Mouse (Mus musculus) intestine, embryonic 14.5 days (tissue): Measurements from ENCODE around the gene Serping1. TPM values are rescaled to one million over a fixed set of nuclear protein-coding genes. Genes with fewer than 3 reads are reported as not detected.

ENCODE experiments used
- ATAC-seq: fragments of 200-750 bp; cut with Nextera tagmentation; replicated peaks from 2 replicates; pipeline ENCODE4 v1.8.0; 2017; ENCODE audit warnings: low read depth, moderate number of reproducible peaks, moderate TSS enrichment, moderate library complexity; ENCODE audit not compliant: low FRiP score, low TSS enrichment
- DNase-seq: peaks from one replicate; pipeline ENCODE4 v3.0.0-alpha.2; 2018; ENCODE audit warnings: low spot score
- H3K27ac ChIP-seq: fragments of 300-500 bp; sonication (generic); 2 replicates; pipeline ENCODE4 v1.5.1; 2014; ENCODE audit warnings: low read depth, mild to moderate bottlenecking, control low read depth
- H3K27me3 ChIP-seq: fragments of 300-500 bp; sonication (generic); replicated peaks from 2 replicates; pipeline ENCODE4 v1.6.1; 2014; ENCODE audit warnings: low read length, control low read depth; ENCODE audit not compliant: control insufficient read depth, insufficient read depth
- H3K36me3 ChIP-seq: fragments of 300-500 bp; sonication (generic); 2 replicates; pipeline ENCODE4 v1.6.1; 2014; ENCODE audit warnings: low read length, control low read depth; ENCODE audit not compliant: control insufficient read depth, insufficient read depth
- H3K4me1 ChIP-seq: fragments of 300-500 bp; sonication (generic); replicated peaks from 2 replicates; pipeline ENCODE4 v1.6.1; 2014; ENCODE audit warnings: low read length, control low read depth, mixed read lengths; ENCODE audit not compliant: control insufficient read depth, insufficient read depth
- H3K4me2 ChIP-seq: fragments of 300-500 bp; sonication (generic); 2 replicates; pipeline ENCODE4 v1.6.1; 2014; ENCODE audit warnings: low read length
- H3K4me3 ChIP-seq: fragments of 300-500 bp; sonication (generic); 2 replicates; pipeline ENCODE4 v1.5.1; 2014; ENCODE audit warnings: low read depth, low read length, control low read depth, mixed read lengths
- H3K9ac ChIP-seq: fragments of 300-500 bp; sonication (generic); 2 replicates; pipeline ENCODE4 v1.6.1; 2014; ENCODE audit warnings: mild to moderate bottlenecking, low read length
- H3K9me3 ChIP-seq: fragments of 300-500 bp; sonication (generic); 2 replicates; pipeline ENCODE4 v1.6.1; 2016; ENCODE audit warnings: low read length, control low read depth; ENCODE audit not compliant: control insufficient read depth
- whole genome bisulfite sequencing: fragments of 180-500 bp; shearing (Covaris S2); extraction: QIAGEN DNeasy Blood & Tissue Kit; methylation state at CpG from one replicate; pipeline ENCODE4 v1.1.7; 2014; 5-methylcytosine and 5-hydroxymethylcytosine counted together
- polyA plus RNA-seq: library from polyadenylated mRNA; unstranded; fragments of >200 nt; fragmentation: Nextera tagmentation; extraction: Ambion mirVana; gene quantifications from 2 replicates; pipeline ENCODE4 v1.2.1, GENCODE M21; 2014

The Serping1 gene
- polyA plus RNA-seq, 1 experiment from 2014 or later: 60.9 TPM

- peak; percentile 74 for DNase-seq
- peak overlapping the region; percentile 58 for H3K4me2 ChIP-seq
- H3K4me3 ChIP-seq: peak overlapping the region; percentile 28
- H3K27me3 ChIP-seq: no peaks in the 10 kb centered on the region
- H3K9ac ChIP-seq: peak overlapping the region; percentile 35
- peaks cover 13% of the 10 kb centered on the region for H3K4me1 ChIP-seq
- WGBS: 3% methylated on average over 15 of the region's 15 CpGs
- ATAC-seq: peak; percentile 90
- no peaks in the 10 kb centered on the region for H3K9me3 ChIP-seq
- H3K27ac ChIP-seq: peak overlapping the region; percentile 73
- no peaks in the 10 kb centered on the region for H3K36me3 ChIP-seq
These were observed 493 bp downstream of the Serping1 start for GRCm38 (mm10) chr2:84774751-84775150.

- Histone ChIP-seq H3K4me1 (peaks cover 13% of the 10 kb centered on the region), H3K9me3 (no peaks in the 10 kb centered on the region), H3K36me3 (0 out of 2 replicates have a peak, but pooled peaks cover 7% of the 10 kb centered on the region), H3K4me2 (no peak overlapping the region), H3K27me3 (no peaks in the 10 kb centered on the region), H3K4me3 (no peak overlapping the region), H3K9ac (no peak overlapping the region), H3K27ac (no peak overlapping the region)
- ATAC-seq (no peak), DNase-seq (no peak)
- WGBS: 75% methylated on average over 5 of the region's 5 CpGs
These were observed 2.0 kb downstream of the Serping1 start for GRCm38 (mm10) chr2:84773195-84773594.

- Histone ChIP-seq H3K27me3 (no peaks in the 10 kb centered on the region), H3K4me1 (peaks cover 13% of the 10 kb centered on the region), H3K4me3 (no peak overlapping the region), H3K27ac (no peak overlapping the region), H3K9me3 (no peaks in the 10 kb centered on the region), H3K4me2 (no peak overlapping the region), H3K36me3 (0 out of 2 replicates have a peak, but pooled peaks cover 7% of the 10 kb centered on the region), H3K9ac (no peak overlapping the region)
- 90% methylated on average over 4 of the region's 4 CpGs for WGBS
- ATAC-seq (no peak), DNase-seq (no peak)
These were observed 2.8 kb downstream of the Serping1 start for GRCm38 (mm10) chr2:84772454-84772853.

- H3K36me3 ChIP-seq: 0 out of 2 replicates have a peak, but pooled peaks cover 13% of the 10 kb centered on the region
- no peaks in the 10 kb centered on the region for H3K9me3 ChIP-seq
- H3K4me3 ChIP-seq: no peak overlapping the region
- ATAC-seq: no peak
- H3K4me2 ChIP-seq: no peak overlapping the region
- WGBS: 80% methylated on average over 6 of the region's 6 CpGs
- no peak overlapping the region for H3K9ac ChIP-seq
- no peak for DNase-seq
- no peaks in the 10 kb centered on the region for H3K27me3 ChIP-seq
- H3K4me1 ChIP-seq: peaks cover 13% of the 10 kb centered on the region
- H3K27ac ChIP-seq: no peak overlapping the region
These were observed 4.7 kb downstream of the Serping1 start for GRCm38 (mm10) chr2:84770501-84770900.

GRCm38 (mm10) chr2:84762818-84763217 is 12.4 kb downstream of the Serping1 start:
- 0 out of 2 replicates have a peak, but pooled peaks cover 10% of the 10 kb centered on the region for H3K36me3 ChIP-seq
- DNase-seq (no peak), ATAC-seq (no peak)
- WGBS: 83% methylated on average over 1 of the region's 1 CpGs
- no peaks in the 10 kb centered on the region for H3K4me1 ChIP-seq
- no peak overlapping the region for H3K9ac ChIP-seq
- H3K4me2 ChIP-seq: no peak overlapping the region
- no peaks in the 10 kb centered on the region for H3K9me3 ChIP-seq
- H3K4me3 ChIP-seq: no peak overlapping the region
- no peak overlapping the region for H3K27ac ChIP-seq
- no peaks in the 10 kb centered on the region for H3K27me3 ChIP-seq

GRCm38 (mm10) chr2:84762295-84762694 is 12.9 kb downstream of the Serping1 start:
- Histone ChIP-seq H3K4me1 (no peaks in the 10 kb centered on the region), H3K27ac (no peak overlapping the region), H3K9ac (no peak overlapping the region), H3K27me3 (no peaks in the 10 kb centered on the region), H3K36me3 (0 out of 2 replicates have a peak, but pooled peaks cover 10% of the 10 kb centered on the region), H3K9me3 (no peaks in the 10 kb centered on the region), H3K4me3 (no peak overlapping the region), H3K4me2 (no peak overlapping the region)
- WGBS: 62% methylated on average over 4 of the region's 4 CpGs
- ATAC-seq (no peak), DNase-seq (no peak)

GRCm38 (mm10) chr2:84761840-84762239 is 13.4 kb downstream of the Serping1 start:
- Histone ChIP-seq H3K27me3 (no peaks in the 10 kb centered on the region), H3K36me3 (0 out of 2 replicates have a peak, but pooled peaks cover 5% of the 10 kb centered on the region), H3K9me3 (no peaks in the 10 kb centered on the region), H3K4me2 (no peak overlapping the region), H3K4me3 (no peak overlapping the region), H3K9ac (no peak overlapping the region), H3K27ac (no peak overlapping the region), H3K4me1 (no peaks in the 10 kb centered on the region)
- no peak for ATAC-seq
- WGBS: 91% methylated on average over 1 of the region's 1 CpGs
- no peak for DNase-seq

- Histone ChIP-seq H3K9ac (no peak overlapping the region), H3K9me3 (no peaks in the 10 kb centered on the region), H3K27ac (no peak overlapping the region), H3K4me1 (no peaks in the 10 kb centered on the region), H3K4me3 (no peak overlapping the region), H3K4me2 (no peak overlapping the region), H3K36me3 (0 out of 2 replicates have a peak, but pooled peaks cover 3% of the 10 kb centered on the region), H3K27me3 (no peaks in the 10 kb centered on the region)
- ATAC-seq: no peak
- DNase-seq: no peak
- WGBS: 80% methylated on average over 3 of the region's 3 CpGs
These were observed 13.9 kb downstream of the Serping1 start for GRCm38 (mm10) chr2:84761309-84761708.

- Histone ChIP-seq H3K9ac (no peak overlapping the region), H3K27ac (no peak overlapping the region), H3K4me3 (no peak overlapping the region), H3K4me2 (no peak overlapping the region), H3K4me1 (no peaks in the 10 kb centered on the region), H3K27me3 (no peaks in the 10 kb centered on the region), H3K9me3 (no peaks in the 10 kb centered on the region), H3K36me3 (0 out of 2 replicates have a peak, but pooled peaks cover 3% of the 10 kb centered on the region)
- WGBS: 69% methylated on average over 8 of the region's 8 CpGs
- DNase-seq (no peak), ATAC-seq (no peak)
These were observed 14.5 kb downstream of the Serping1 start for GRCm38 (mm10) chr2:84760777-84761176.
